Mouse (Mus musculus): Measurements from ENCODE around the gene Gm11232.

Gene Gm11232

GRCm38 (mm10) chr4:71757865-71758264, at the start of gene Gm11232:
Gene Gm11232 (minus strand): TSS chr4:71757965.
- no peak for DNase-seq

GRCm38 (mm10) chr4:71805977-71806534, 48.3 kb upstream of the Gm11232 start:
- no peak for DNase-seq

- DNase-seq, result no peak
Measured at GRCm38 (mm10) chr4:71765529-71765928, 7.8 kb upstream of the Gm11232 start.

GRCm38 (mm10) chr4:71765071-71765470, 7.3 kb upstream of the Gm11232 start:
- no peak for DNase-seq

- DNase-seq, result no peak
Measured at GRCm38 (mm10) chr4:71756441-71757221, 1.1 kb downstream of the Gm11232 start.

GRCm38 (mm10) chr4:71745741-71746140, 12.0 kb downstream of the Gm11232 start:
- no peak for DNase-seq

- DNase-seq, result no peak
Measured at GRCm38 (mm10) chr4:71736529-71736928, 21.2 kb downstream of the Gm11232 start.

GRCm38 (mm10) chr4:71735261-71735660, 22.5 kb downstream of the Gm11232 start:
- DNase-seq, result no peak

GRCm38 (mm10) chr4:71729401-71729800, 28.4 kb downstream of the Gm11232 start:
- DNase-seq, result no peak

- no peak for DNase-seq
Measured at GRCm38 (mm10) chr4:71727611-71728010, 30.2 kb downstream of the Gm11232 start.

GRCm38 (mm10) chr4:71727056-71727455, 30.7 kb downstream of the Gm11232 start:
- DNase-seq, result no peak

- no peak for DNase-seq
Measured at GRCm38 (mm10) chr4:71725889-71726288, 31.9 kb downstream of the Gm11232 start.

Measured in spleen, adult 18-20 months (tissue).